Mouse (Mus musculus): ENCODE measurements at regions not wholly inside any gene's neighbourhood (a gene's known extent, or its start where the extent isn't known, plus 50 kb on each side); places are given as distances from the start of the nearest gene placed in this dataset.

DNA sequence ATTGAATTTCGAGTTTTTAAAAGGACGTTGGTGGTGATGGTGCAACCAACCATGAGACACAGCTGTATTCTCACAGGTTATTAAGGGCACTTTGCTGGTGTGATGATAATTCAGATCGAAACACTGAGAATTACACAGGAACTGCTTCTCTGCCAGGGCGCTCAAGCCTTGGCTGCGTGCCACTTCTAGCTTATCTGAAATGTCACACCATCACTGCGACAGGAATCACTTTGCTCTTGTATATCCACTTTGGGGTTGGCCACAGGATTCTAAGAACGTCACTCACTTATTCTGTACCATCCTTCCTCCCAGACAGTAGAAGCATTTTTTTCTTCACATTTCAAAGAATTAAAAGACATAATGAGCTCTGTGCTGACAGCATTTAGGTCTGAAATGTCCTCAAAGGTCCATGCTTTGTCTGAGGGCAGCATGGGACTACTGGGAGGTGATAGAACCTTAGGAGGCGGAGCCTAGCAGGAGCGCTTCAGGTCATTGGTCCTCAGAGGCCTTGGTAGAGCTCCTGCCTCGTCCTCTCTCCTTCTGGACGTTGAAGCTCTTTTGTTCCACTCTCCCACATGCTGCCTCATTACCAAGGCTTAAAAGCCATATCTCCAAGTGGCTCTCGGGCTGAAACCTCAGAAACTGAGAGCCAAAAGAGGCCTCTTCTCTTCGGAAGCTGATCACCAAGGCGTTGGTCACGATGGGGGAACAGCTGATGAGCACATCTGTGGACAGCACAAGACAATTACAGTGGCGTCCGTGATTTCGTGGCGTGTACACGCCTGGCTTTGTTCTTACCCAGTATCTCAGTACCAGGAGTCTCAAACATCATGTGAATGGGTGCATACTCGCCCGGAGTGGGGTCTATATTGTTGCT is 167.7 kb downstream of the Enc1 start:
- 61% methylated on average over 22 of the region's 22 CpGs for WGBS
- TF ChIP-seq CTCF (IDR thresholded peaks at IDR 0.05; ENCODE audit: low read depth, low read length), result no peak
- TF ChIP-seq POLR2A (IDR thresholded peaks at IDR 0.05; ENCODE audit: extremely low read depth, insufficient read depth, low read length), result no peak
- H3K27ac ChIP-seq (replicated peaks; ENCODE audit: insufficient read depth, low read depth, low read length), result no peak overlapping the region
- H3K4me1 ChIP-seq (ENCODE audit: control insufficient read depth, insufficient read depth, low read length), result peaks cover 2% of the 10 kb centered on the region
- peak; percentile 80 for DNase-seq (ENCODE audit: extremely low read depth, low read depth, low spot score)
- no peaks in the 10 kb centered on the region for H3K36me3 ChIP-seq (ENCODE audit: control insufficient read depth, insufficient read depth, low read length)
- no peak overlapping the region for H3K4me3 ChIP-seq (ENCODE audit: insufficient read depth, low read depth, low read length)
- H3K79me2 ChIP-seq (ENCODE audit: control insufficient read depth, insufficient read depth, low read length), result no peaks in the 10 kb centered on the region
- H3K9ac ChIP-seq (ENCODE audit: low read depth, low read length), result no peak overlapping the region
- no peaks in the 10 kb centered on the region for H3K27me3 ChIP-seq (ENCODE audit: control insufficient read depth, insufficient read depth, low read length)

DNA sequence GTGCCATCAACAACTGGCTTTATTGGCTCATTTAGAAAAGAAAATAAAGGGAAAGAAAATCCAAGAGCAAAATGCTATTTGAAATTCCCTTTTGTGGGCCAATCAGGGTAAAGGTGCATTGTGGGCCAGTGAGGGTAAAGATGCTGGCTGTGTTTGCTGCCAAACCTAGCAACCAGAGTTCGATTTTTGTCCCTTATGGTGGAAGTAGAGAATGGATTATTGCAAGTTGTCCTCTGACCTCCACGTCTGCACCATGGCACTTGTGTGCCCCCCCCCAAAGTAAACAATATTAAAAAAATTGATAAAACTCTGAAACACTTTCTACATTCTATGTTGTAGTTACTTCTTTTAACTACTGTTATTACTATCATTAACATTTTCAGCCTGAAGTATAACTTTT is 166.9 kb downstream of the Enc1 start:
- no peaks in the 10 kb centered on the region for H3K27me3 ChIP-seq (ENCODE audit: control insufficient read depth, insufficient read depth, low read length)
- DNase-seq (ENCODE audit: extremely low read depth, low read depth, low spot score), result peak; percentile 90
- no peak for TF ChIP-seq CTCF (IDR thresholded peaks at IDR 0.05; ENCODE audit: low read depth, low read length)
- TF ChIP-seq POLR2A (IDR thresholded peaks at IDR 0.05; ENCODE audit: extremely low read depth, insufficient read depth, low read length), result no peak
- no peak overlapping the region for H3K9ac ChIP-seq (ENCODE audit: low read depth, low read length)
- peaks cover 2% of the 10 kb centered on the region for H3K4me1 ChIP-seq (ENCODE audit: control insufficient read depth, insufficient read depth, low read length)
- H3K27ac ChIP-seq (replicated peaks; ENCODE audit: insufficient read depth, low read depth, low read length), result peak overlapping the region; percentile 48; the same call in 1 of the 2 replicates
- no peak overlapping the region for H3K4me3 ChIP-seq (ENCODE audit: insufficient read depth, low read depth, low read length)
- WGBS, result 17% methylated on average over 2 of the region's 2 CpGs
- no peaks in the 10 kb centered on the region for H3K36me3 ChIP-seq (ENCODE audit: control insufficient read depth, insufficient read depth, low read length)
- H3K79me2 ChIP-seq (ENCODE audit: control insufficient read depth, insufficient read depth, low read length), result no peaks in the 10 kb centered on the region

DNA sequence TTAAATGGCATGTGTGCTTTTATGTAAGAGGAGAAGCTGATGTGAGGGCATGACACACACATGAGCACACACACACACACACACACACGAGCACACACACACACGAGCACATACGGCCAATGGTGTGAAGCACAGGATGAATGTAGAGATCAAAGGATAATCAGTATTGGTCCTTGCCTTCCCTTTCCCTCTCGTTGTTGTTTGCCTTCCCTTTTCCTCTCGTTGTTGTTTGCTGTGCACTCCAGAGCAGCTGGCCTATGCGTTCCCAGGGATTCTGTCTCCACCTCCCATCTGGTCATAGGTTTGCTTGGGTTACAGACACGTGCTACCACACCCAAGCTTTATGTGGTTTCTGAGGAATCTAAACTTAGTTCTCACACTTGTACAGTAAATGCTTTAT is 165.8 kb downstream of the Enc1 start:
- Histone ChIP-seq H3K9ac (ENCODE audit: low read depth, low read length) (no peak overlapping the region), H3K36me3 (ENCODE audit: control insufficient read depth, insufficient read depth, low read length) (no peaks in the 10 kb centered on the region), H3K4me3 (ENCODE audit: insufficient read depth, low read depth, low read length) (no peak overlapping the region), H3K4me1 (ENCODE audit: control insufficient read depth, insufficient read depth, low read length) (peaks cover 2% of the 10 kb centered on the region), H3K79me2 (ENCODE audit: control insufficient read depth, insufficient read depth, low read length) (no peaks in the 10 kb centered on the region), H3K27ac (replicated peaks; ENCODE audit: insufficient read depth, low read depth, low read length) (no peak overlapping the region), H3K27me3 (ENCODE audit: control insufficient read depth, insufficient read depth, low read length) (no peaks in the 10 kb centered on the region)
- WGBS, result 45% methylated on average over 7 of the region's 7 CpGs
- TF ChIP-seq POLR2A (IDR thresholded peaks at IDR 0.05; ENCODE audit: extremely low read depth, insufficient read depth, low read length) (no peak), CTCF (IDR thresholded peaks at IDR 0.05; ENCODE audit: low read depth, low read length) (no peak)
- DNase-seq (ENCODE audit: extremely low read depth, low read depth, low spot score), result no peak

DNA sequence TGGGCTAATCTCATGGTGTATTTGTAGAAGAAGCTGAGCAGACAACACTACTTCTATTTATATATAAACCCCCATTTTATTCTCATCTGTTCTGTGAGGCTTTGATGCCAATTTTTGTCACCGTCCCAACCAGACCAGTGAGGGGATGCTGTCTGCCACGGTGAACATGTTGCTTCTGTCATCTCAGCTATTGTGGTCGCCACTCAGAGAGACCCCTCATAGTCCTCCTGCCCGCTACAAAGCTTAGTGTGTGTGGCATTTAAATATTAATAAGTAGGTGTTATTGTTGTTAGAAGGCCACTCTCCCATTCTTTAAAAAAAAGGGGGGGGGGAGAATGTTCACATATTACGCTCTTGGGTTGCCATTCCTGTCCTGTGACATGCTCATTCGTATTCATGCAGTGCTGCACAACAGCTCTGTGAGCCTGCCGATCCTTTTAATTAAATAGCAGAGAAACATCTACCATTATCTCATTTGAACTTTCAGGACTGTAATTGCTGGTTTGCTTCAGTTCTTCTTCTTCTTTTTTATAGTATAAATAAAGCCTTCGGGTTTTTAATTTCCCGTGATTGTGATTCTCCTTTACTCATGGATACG is 161.4 kb downstream of the Enc1 start:
- Histone ChIP-seq H3K36me3 (ENCODE audit: control insufficient read depth, insufficient read depth, low read length) (no peaks in the 10 kb centered on the region), H3K4me1 (ENCODE audit: control insufficient read depth, insufficient read depth, low read length) (no peaks in the 10 kb centered on the region), H3K27ac (replicated peaks; ENCODE audit: insufficient read depth, low read depth, low read length) (no peak overlapping the region), H3K9ac (ENCODE audit: low read depth, low read length) (no peak overlapping the region), H3K79me2 (ENCODE audit: control insufficient read depth, insufficient read depth, low read length) (no peaks in the 10 kb centered on the region), H3K4me3 (ENCODE audit: insufficient read depth, low read depth, low read length) (no peak overlapping the region), H3K27me3 (ENCODE audit: control insufficient read depth, insufficient read depth, low read length) (no peaks in the 10 kb centered on the region)
- 95% methylated on average over 10 of the region's 10 CpGs for WGBS
- TF ChIP-seq CTCF (IDR thresholded peaks at IDR 0.05; ENCODE audit: low read depth, low read length), result no peak
- no peak for TF ChIP-seq POLR2A (IDR thresholded peaks at IDR 0.05; ENCODE audit: extremely low read depth, insufficient read depth, low read length)
- no peak for DNase-seq (ENCODE audit: extremely low read depth, low read depth, low spot score)

DNA sequence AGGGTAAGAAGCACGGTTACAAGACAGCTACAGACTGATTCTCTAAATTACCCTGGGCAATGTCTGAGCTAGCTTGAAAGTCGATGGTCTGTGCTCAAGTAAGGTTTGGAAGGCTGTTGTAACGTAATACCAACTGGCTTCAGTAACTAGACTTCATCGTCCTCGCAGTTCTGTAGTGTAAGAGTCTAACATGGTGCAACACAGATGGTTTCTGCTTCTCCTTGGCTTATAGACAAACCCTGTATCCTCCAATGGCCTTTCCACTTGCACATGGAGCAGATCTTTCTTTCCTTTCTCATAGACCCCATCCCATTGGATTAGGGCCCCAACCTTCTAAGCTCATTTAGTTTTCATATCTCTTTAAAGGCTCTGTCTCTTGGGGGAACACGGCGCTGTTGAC is 160.7 kb downstream of the Enc1 start:
- H3K36me3 ChIP-seq (ENCODE audit: control insufficient read depth, insufficient read depth, low read length), result no peaks in the 10 kb centered on the region
- no peak for TF ChIP-seq CTCF (IDR thresholded peaks at IDR 0.05; ENCODE audit: low read depth, low read length)
- TF ChIP-seq POLR2A (IDR thresholded peaks at IDR 0.05; ENCODE audit: extremely low read depth, insufficient read depth, low read length), result no peak
- 95% methylated on average over 7 of the region's 7 CpGs for WGBS
- no peak overlapping the region for H3K9ac ChIP-seq (ENCODE audit: low read depth, low read length)
- no peak overlapping the region for H3K4me3 ChIP-seq (ENCODE audit: insufficient read depth, low read depth, low read length)
- H3K4me1 ChIP-seq (ENCODE audit: control insufficient read depth, insufficient read depth, low read length), result no peaks in the 10 kb centered on the region
- H3K79me2 ChIP-seq (ENCODE audit: control insufficient read depth, insufficient read depth, low read length), result no peaks in the 10 kb centered on the region
- no peaks in the 10 kb centered on the region for H3K27me3 ChIP-seq (ENCODE audit: control insufficient read depth, insufficient read depth, low read length)
- DNase-seq (ENCODE audit: extremely low read depth, low read depth, low spot score), result no peak
- no peak overlapping the region for H3K27ac ChIP-seq (replicated peaks; ENCODE audit: insufficient read depth, low read depth, low read length)

DNA sequence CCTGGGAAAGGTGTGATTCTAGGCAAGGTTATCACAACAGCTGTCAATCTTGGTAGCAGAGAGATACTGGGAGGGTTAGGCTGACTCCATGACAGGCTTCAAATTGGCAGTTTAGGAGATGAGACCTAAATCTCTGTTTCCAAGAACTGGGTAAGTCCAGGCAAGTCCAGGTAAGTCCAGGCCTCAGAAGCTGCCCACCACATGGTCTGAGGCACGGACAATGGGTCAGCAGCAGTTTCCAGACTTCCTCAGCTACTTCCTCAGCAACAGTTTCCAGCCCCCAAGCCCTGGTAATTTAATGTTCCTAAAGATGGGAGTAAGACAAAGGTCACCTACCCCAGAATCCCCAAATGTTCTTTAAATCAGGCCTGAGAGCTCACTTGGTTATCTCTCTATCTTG is 157.1 kb downstream of the Enc1 start:
- no peak for TF ChIP-seq POLR2A (IDR thresholded peaks at IDR 0.05; ENCODE audit: extremely low read depth, insufficient read depth, low read length)
- TF ChIP-seq CTCF (IDR thresholded peaks at IDR 0.05; ENCODE audit: low read depth, low read length), result no peak
- Histone ChIP-seq H3K36me3 (ENCODE audit: control insufficient read depth, insufficient read depth, low read length) (no peaks in the 10 kb centered on the region), H3K27me3 (ENCODE audit: control insufficient read depth, insufficient read depth, low read length) (no peaks in the 10 kb centered on the region), H3K79me2 (ENCODE audit: control insufficient read depth, insufficient read depth, low read length) (no peaks in the 10 kb centered on the region), H3K9ac (ENCODE audit: low read depth, low read length) (no peak overlapping the region), H3K4me1 (ENCODE audit: control insufficient read depth, insufficient read depth, low read length) (no peaks in the 10 kb centered on the region), H3K27ac (replicated peaks; ENCODE audit: insufficient read depth, low read depth, low read length) (no peak overlapping the region), H3K4me3 (ENCODE audit: insufficient read depth, low read depth, low read length) (no peak overlapping the region)
- 93% methylated on average over 1 of the region's 1 CpGs for WGBS
- DNase-seq (ENCODE audit: extremely low read depth, low read depth, low spot score), result no peak

All from liver, adult 2 months (tissue).